Mouse (Mus musculus) cerebellum, adult 8-10 months (tissue): Measurements from ENCODE around the gene Tmem247.
A peak's percentile ranks its signal among the peaks of the same experiment; 100 is the strongest.

Experiments
- DNase-seq: peaks from one replicate; pipeline ENCODE4 v3.0.0; 2022

Gene Tmem247

GRCm38 (mm10) chr17:86915540-86915939 is 1.6 kb upstream of the Tmem247 start:
- no peak for DNase-seq

GRCm38 (mm10) chr17:86918786-86919185 is 1.6 kb downstream of the Tmem247 start:
- DNase-seq: no peak

- DNase-seq: no peak
Observed at GRCm38 (mm10) chr17:86919729-86920128, 2.6 kb downstream of the Tmem247 start.

- no peak for DNase-seq
Observed at GRCm38 (mm10) chr17:86924679-86925078, 7.5 kb downstream of the Tmem247 start.

GRCm38 (mm10) chr17:86926836-86927235 is 9.7 kb downstream of the Tmem247 start:
- no peak for DNase-seq

- DNase-seq: no peak
Observed at GRCm38 (mm10) chr17:86929355-86929754, 12.2 kb downstream of the Tmem247 start.

- no peak for DNase-seq
Observed at GRCm38 (mm10) chr17:86929981-86930380, 12.8 kb downstream of the Tmem247 start.

- DNase-seq: no peak
Observed at GRCm38 (mm10) chr17:86932896-86933295, 15.7 kb downstream of the Tmem247 start.

GRCm38 (mm10) chr17:86937064-86937463 is 19.9 kb downstream of the Tmem247 start:
- DNase-seq: no peak

GRCm38 (mm10) chr17:86937497-86938155 is 20.5 kb downstream of the Tmem247 start:
- DNase-seq: peak; percentile 26

GRCm38 (mm10) chr17:86938683-86939082 is 21.5 kb downstream of the Tmem247 start:
- no peak for DNase-seq

- DNase-seq: no peak
Observed at GRCm38 (mm10) chr17:86942112-86942511, 25.0 kb downstream of the Tmem247 start.

GRCm38 (mm10) chr17:86943158-86943557 is 26.0 kb downstream of the Tmem247 start:
- no peak for DNase-seq

- no peak for DNase-seq
Observed at GRCm38 (mm10) chr17:86946078-86946477, 28.9 kb downstream of the Tmem247 start.

GRCm38 (mm10) chr17:86947840-86948796 is 31.0 kb downstream of the Tmem247 start, which contains the start of gene Atp6v1e2:
TSS of gene Atp6v1e2 (minus strand) at chr17:86947897.
- DNase-seq: no peak

GRCm38 (mm10) chr17:86948801-86949200 is 31.7 kb downstream of the Tmem247 start:
- no peak for DNase-seq

GRCm38 (mm10) chr17:86957239-86957638 is 40.1 kb downstream of the Tmem247 start:
- no peak for DNase-seq

GRCm38 (mm10) chr17:86957968-86958367 is 40.8 kb downstream of the Tmem247 start:
- no peak for DNase-seq

GRCm38 (mm10) chr17:86961301-86961841 is 44.2 kb downstream of the Tmem247 start:
- peak; percentile 19 for DNase-seq

GRCm38 (mm10) chr17:86962297-86962893 is 45.2 kb downstream of the Tmem247 start:
- peak; percentile 76 for DNase-seq

GRCm38 (mm10) chr17:86962894-86963585 is 45.9 kb downstream of the Tmem247 start, which contains the start of gene Rhoq:
TSS of gene Rhoq (plus strand) at chr17:86963082.
- peak; percentile 65 for DNase-seq

- no peak for DNase-seq
Observed at GRCm38 (mm10) chr17:86963586-86963902, 46.4 kb downstream of the Tmem247 start.

GRCm38 (mm10) chr17:86964041-86964440 is 46.9 kb downstream of the Tmem247 start:
- no peak for DNase-seq
